Mouse (Mus musculus) kidney, postnatal 10 days (tissue): ENCODE measurements at regions not wholly inside any gene's neighbourhood (a gene's known extent, or its start where the extent isn't known, plus 50 kb on each side); places are given as distances from the start of the nearest gene placed in this dataset.
A peak's percentile ranks its signal among the peaks of the same experiment; 100 is the strongest.

Source experiments
- DNase-seq: peaks from one replicate; pipeline ENCODE4 v3.0.0; 2021; ENCODE audit warnings: mixed read lengths

DNA sequence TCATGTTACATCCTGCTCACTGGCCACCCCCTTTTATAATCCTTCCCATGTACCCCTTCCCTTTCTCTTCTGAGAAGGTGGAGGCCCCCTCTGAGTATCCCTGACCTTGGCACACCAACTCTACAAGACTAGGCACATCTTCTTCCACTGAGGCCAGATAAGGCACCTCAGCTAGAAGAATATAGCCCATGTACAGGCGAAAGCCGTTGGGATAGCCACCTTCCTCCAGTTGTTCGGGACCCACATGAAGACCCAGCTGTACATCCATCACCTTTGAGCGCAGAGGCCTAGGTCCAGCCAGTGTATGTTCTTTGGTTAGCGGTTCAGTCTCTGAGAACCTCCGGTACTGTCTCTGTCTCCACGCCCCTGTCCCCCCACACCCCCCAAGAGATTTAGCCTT is 189.9 kb downstream of the Spry2 start:
- no peak for DNase-seq

- DNase-seq, result no peak
Measured at GRCm38 (mm10) chr14:105698616-105699015, 198.0 kb downstream of the Spry2 start.

GRCm38 (mm10) chr14:105698086-105698485 is 198.5 kb downstream of the Spry2 start:
- no peak for DNase-seq

DNA sequence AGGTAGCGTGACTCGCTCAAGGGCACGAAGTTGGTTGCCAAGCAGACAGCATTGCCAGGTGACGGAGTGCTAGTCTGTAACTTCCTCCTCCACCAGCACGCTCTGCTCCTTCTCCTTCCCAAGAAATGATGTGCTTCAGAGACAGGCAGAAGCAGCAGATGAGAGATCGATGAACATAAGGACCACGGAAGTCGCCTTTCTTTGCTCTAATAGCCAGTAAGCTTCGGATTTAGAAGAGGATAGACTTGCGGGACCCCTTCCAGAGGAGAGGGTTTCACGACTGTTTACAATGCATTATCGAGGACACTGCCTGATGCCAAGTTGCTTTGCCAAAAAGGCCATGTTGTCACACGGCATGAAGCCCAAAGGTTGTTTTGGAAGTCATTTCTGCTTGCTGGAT is 199.2 kb downstream of the Spry2 start:
- no peak for DNase-seq

DNA sequence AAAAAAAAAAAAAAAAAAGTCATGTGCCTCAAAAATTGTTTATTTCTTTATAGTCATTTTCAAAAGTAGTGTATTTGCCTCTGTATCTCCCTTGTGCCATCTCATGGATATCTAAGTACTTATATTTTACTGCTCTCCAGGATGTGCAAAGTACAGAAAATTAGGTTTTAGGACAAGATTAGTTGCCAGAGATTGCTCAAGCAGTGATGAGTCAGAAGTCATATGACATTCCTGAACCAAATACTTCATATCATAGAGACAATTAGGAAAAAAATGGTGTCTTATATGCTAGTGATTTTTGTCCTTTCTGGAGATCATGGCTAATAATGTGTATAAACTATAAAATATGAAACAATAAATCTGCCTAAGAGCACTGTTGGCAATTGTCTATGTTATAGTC is 201.7 kb downstream of the Spry2 start:
- DNase-seq, result no peak

DNA sequence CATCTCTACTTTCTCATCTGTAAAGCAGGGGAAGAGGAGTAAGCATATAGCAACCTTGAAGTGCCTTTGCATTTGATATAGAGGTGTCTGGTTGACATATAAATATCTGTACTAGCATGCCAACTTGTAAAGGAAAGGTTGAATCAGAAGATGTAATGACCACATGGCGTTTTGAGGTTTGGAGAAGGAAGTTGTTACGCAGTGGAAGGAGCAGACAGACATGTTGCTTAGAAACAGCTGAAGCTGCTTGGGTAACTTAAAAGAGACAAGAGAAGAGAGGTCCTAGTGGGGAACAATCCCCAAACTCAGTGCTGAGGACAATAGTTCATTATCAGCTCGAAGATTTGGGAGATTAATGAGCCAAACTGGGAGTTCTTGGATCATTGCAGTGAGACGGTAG is 202.9 kb downstream of the Spry2 start:
- DNase-seq, result no peak

DNA sequence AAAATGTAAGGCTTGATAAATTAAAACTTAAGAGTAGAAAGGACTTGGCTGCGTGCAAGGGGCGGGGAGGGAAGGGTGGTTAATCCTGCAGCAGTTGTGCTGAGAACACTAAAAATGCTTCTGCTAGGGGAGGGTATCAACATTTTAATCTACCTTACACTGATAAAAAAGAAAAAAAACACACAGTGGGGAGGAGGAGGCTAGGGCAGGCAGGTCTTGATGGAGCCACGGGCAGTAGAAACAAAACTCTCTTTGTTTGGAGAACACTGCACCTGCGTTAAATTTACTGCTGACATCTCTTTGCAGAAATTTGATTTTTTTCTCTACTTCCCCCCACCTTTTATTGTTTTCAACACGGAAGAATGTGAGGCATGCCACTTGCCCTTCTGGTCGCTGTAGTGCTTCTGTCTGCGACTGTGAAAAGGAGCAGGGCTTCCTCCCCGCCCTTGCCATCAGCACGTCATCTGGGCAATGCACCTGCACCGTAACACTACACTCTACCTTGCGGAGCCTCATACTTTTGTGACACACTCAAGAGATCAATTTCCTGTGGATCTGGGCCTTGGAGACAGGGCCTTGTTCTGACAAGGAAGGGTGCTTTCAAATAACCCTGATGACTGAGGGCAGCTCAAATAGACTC is 211.7 kb downstream of the Spry2 start:
- DNase-seq, result no peak

GRCm38 (mm10) chr14:105684329-105684728 is 212.3 kb downstream of the Spry2 start:
- DNase-seq, result no peak

DNA sequence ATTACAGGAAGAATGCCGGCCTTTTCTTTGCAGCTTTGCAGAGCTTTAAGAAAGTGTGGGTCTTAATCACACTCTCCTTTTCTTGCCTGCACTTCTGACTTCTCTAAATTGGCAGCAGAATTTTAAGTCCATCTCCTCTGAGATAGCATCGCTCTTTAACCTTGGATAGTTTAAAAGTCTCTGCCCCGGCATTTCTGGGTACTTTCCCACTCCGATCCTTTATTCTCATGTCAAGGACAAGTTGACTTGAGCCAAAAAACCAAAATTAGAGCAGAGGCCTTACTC is 220.0 kb downstream of the Spry2 start:
- no peak for DNase-seq

- DNase-seq, result no peak
Measured at GRCm38 (mm10) chr14:105675801-105676645, 220.6 kb downstream of the Spry2 start.

- no peak for DNase-seq
Measured at GRCm38 (mm10) chr14:105675006-105675405, 221.6 kb downstream of the Spry2 start.

- peak; percentile 33 for DNase-seq
Measured at GRCm38 (mm10) chr14:105668969-105669368, 227.7 kb downstream of the Spry2 start.

GRCm38 (mm10) chr14:105664671-105665198 is 231.9 kb downstream of the Spry2 start:
- DNase-seq, result no peak

- no peak for DNase-seq
Measured at GRCm38 (mm10) chr14:105663472-105663871, 233.1 kb downstream of the Spry2 start.

GRCm38 (mm10) chr14:105662839-105663238 is 233.8 kb downstream of the Spry2 start:
- DNase-seq, result no peak

- no peak for DNase-seq
Measured at GRCm38 (mm10) chr14:105658316-105658715, 238.3 kb downstream of the Spry2 start.

GRCm38 (mm10) chr14:105647166-105647565 is 249.5 kb downstream of the Spry2 start:
- no peak for DNase-seq

GRCm38 (mm10) chr14:105644428-105644827 is 252.2 kb downstream of the Spry2 start:
- no peak for DNase-seq

- DNase-seq, result no peak
Measured at GRCm38 (mm10) chr14:105643285-105643957, 253.2 kb downstream of the Spry2 start.

- no peak for DNase-seq
Measured at GRCm38 (mm10) chr14:105632335-105632734, 264.3 kb downstream of the Spry2 start.

GRCm38 (mm10) chr14:105631681-105632031 is 265.0 kb downstream of the Spry2 start:
- DNase-seq, result no peak

- no peak for DNase-seq
Measured at GRCm38 (mm10) chr14:105630867-105631680, 265.5 kb downstream of the Spry2 start.

DNA sequence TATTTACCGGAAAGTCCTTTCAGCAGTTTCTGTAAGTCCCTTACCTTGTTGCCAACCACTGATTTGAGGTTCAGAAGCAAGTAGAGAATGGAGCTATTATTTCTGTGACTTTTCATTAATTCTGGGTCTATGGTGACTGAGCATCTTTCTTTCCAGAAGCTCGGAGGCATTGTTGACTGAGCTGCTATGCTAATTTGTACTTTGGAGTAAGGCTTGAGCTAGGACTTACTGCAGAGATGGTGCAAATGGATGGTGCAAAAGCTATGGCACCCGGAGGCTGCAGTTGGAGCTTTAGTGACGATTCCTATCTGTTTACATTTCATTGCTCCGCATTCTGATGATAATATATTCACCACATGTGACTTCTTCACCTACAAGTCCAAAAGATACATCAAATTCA is 266.2 kb downstream of the Spry2 start:
- DNase-seq, result no peak
